Mouse (Mus musculus) MEL (cell line): ENCODE results near the gene Zfp36l1. TPM values are rescaled to one million over a fixed set of nuclear protein-coding genes. Genes with fewer than 3 reads are reported as not detected.

ENCODE experiments used
- DNase-seq: peaks from one replicate; pipeline ENCODE4 v3.0.0; 2011; ENCODE audit warnings: low read depth, low spot score
- H3K27ac ChIP-seq: 2 replicates; pipeline ENCODE4 v1.5.1; 2012; ENCODE audit warnings: low read depth, mild to moderate bottlenecking, control low read depth, low read length, moderate library complexity; ENCODE audit not compliant: control insufficient read depth
- H3K27me3 ChIP-seq, 2 experiments: fragments of 150-350 bp in 1 of 2; sonication (generic) in 1 of 2; 2 replicates each; pipeline ENCODE4 v1.6.1; 2012; ENCODE audit warnings: low read length in 2 of 2, mild to moderate bottlenecking in 2 of 2, improper control_type of control experiment in 1 of 2, moderate library complexity in 1 of 2; ENCODE audit not compliant: insufficient read depth in 2 of 2, control insufficient read depth in 1 of 2
- H3K36me3 ChIP-seq, 2 experiments: 2 replicates each; pipeline ENCODE4 v1.6.1; 2012 to 2014; ENCODE audit warnings: low read length in 2 of 2, improper control_type of control experiment in 1 of 2, inconsistent platforms in 1 of 2, mild to moderate bottlenecking in 1 of 2; ENCODE audit not compliant: insufficient read depth in 2 of 2, control insufficient read depth in 1 of 2
- H3K4me1 ChIP-seq, 2 experiments: fragments of 150-350 bp in 1 of 2; sonication (generic) in 1 of 2; 2 replicates each; pipeline ENCODE4 v1.6.1; 2012; ENCODE audit warnings: low read length in 2 of 2, improper control_type of control experiment in 1 of 2, mild to moderate bottlenecking in 1 of 2; ENCODE audit not compliant: insufficient read depth in 2 of 2, control insufficient read depth in 1 of 2
- H3K4me3 ChIP-seq, 2 experiments: fragments of 150-350 bp in 1 of 2; sonication (generic) in 1 of 2; 2 replicates each; pipeline ENCODE4 v1.5.1; 2012; ENCODE audit warnings: low read depth in 2 of 2, low read length in 2 of 2, mild to moderate bottlenecking in 2 of 2, moderate library complexity in 2 of 2, control low read depth in 1 of 2, improper control_type of control experiment in 1 of 2; ENCODE audit not compliant: control insufficient read depth in 1 of 2, insufficient read depth in 1 of 2
- H3K79me2 ChIP-seq: 2 replicates; pipeline ENCODE4 v1.6.1; 2012; ENCODE audit warnings: mild to moderate bottlenecking, low read length, moderate library complexity; ENCODE audit not compliant: control insufficient read depth, poor library complexity, insufficient read depth
- H3K9ac ChIP-seq: 2 replicates; pipeline ENCODE4 v1.6.1; 2012; ENCODE audit warnings: low read depth, mild to moderate bottlenecking, control low read depth, low read length, moderate library complexity; ENCODE audit not compliant: control insufficient read depth, poor library complexity, severe bottlenecking
- H3K9me3 ChIP-seq: fragments of 150-350 bp; sonication (generic); replicated peaks from 2 replicates; pipeline ENCODE4 v1.6.1; 2012; ENCODE audit warnings: mild to moderate bottlenecking, low read length, improper control_type of control experiment, moderate library complexity; ENCODE audit not compliant: insufficient read depth
- BHLHE40 ChIP-seq: IDR thresholded peaks from 2 replicates; pipeline ENCODE4 v1.6.1; 2012; ENCODE audit warnings: low read depth, mild to moderate bottlenecking, inconsistent platforms, low read length, improper control_type of control experiment, borderline replicate concordance
- CHD1 ChIP-seq: IDR thresholded peaks from 2 replicates; pipeline ENCODE4 v1.6.1; 2012; ENCODE audit warnings: low read depth, mild to moderate bottlenecking, inconsistent platforms, low read length, improper control_type of control experiment
- CTCF ChIP-seq, 3 experiments: IDR thresholded peaks in 2 of 3; conservative IDR thresholded peaks in 1 of 3; 2 replicates each; pipeline ENCODE4 v1.5.1; 2011 to 2012; ENCODE audit warnings: low read length in 3 of 3, low read depth in 2 of 3, mild to moderate bottlenecking in 2 of 3, improper control_type of control experiment in 1 of 3, inconsistent platforms in 1 of 3, mixed read lengths in 1 of 3, moderate library complexity in 1 of 3; ENCODE audit not compliant: control insufficient read depth in 1 of 3, insufficient read depth in 1 of 3, poor library complexity in 1 of 3, severe bottlenecking in 1 of 3
- E2F4 ChIP-seq: IDR thresholded peaks from 2 replicates; pipeline ENCODE4 v1.6.1; 2011; ENCODE audit warnings: low read depth, low read length, improper control_type of control experiment, borderline replicate concordance
- ELF1 ChIP-seq: IDR thresholded peaks from 2 replicates; pipeline ENCODE4 v1.6.1; 2014; ENCODE audit warnings: low read depth, mild to moderate bottlenecking, inconsistent platforms, low read length, improper control_type of control experiment, moderate library complexity
- GABPA ChIP-seq: IDR thresholded peaks from 2 replicates; pipeline ENCODE4 v1.6.1; 2012; ENCODE audit warnings: low read depth, mild to moderate bottlenecking, inconsistent platforms, low read length, improper control_type of control experiment, moderate library complexity
- GATA1 ChIP-seq: IDR thresholded peaks from 2 replicates; pipeline ENCODE4 v1.6.1; 2011; ENCODE audit warnings: low read depth, low read length, improper control_type of control experiment
- HCFC1 ChIP-seq: IDR thresholded peaks from 2 replicates; pipeline ENCODE4 v1.6.1; 2012; ENCODE audit warnings: low read depth, mild to moderate bottlenecking, inconsistent platforms, low read length, improper control_type of control experiment, moderate library complexity
- JUND ChIP-seq: IDR thresholded peaks from 2 replicates; pipeline ENCODE4 v1.6.1; 2011; ENCODE audit warnings: low read depth, mild to moderate bottlenecking, improper control_type of control experiment, low read length
- KAT2A ChIP-seq: conservative IDR thresholded peaks from 2 replicates; pipeline ENCODE4 v1.6.1; 2012; ENCODE audit warnings: low read depth, low read length, improper control_type of control experiment, inconsistent platforms
- MAFK ChIP-seq: IDR thresholded peaks from 2 replicates; pipeline ENCODE4 v1.6.1; 2011; ENCODE audit warnings: low read depth, mild to moderate bottlenecking, low read length, improper control_type of control experiment, borderline replicate concordance
- MAX ChIP-seq: IDR thresholded peaks from 2 replicates; pipeline ENCODE4 v1.6.1; 2011; ENCODE audit warnings: low read length, improper control_type of control experiment
- MEF2A ChIP-seq: IDR thresholded peaks from 2 replicates; pipeline ENCODE4 v1.6.1; 2014; ENCODE audit warnings: low read depth, mild to moderate bottlenecking, inconsistent platforms, low read length, improper control_type of control experiment; ENCODE audit not compliant: poor library complexity, insufficient replicate concordance, severe bottlenecking; ENCODE audit errors: extremely low read depth
- MXI1 ChIP-seq: IDR thresholded peaks from 2 replicates; pipeline ENCODE4 v1.6.1; 2011; ENCODE audit warnings: mild to moderate bottlenecking, low read depth, low read length, improper control_type of control experiment
- MYC ChIP-seq: IDR thresholded peaks from 2 replicates; pipeline ENCODE4 v1.6.1; 2011; ENCODE audit warnings: low read depth, mild to moderate bottlenecking, low read length, improper control_type of control experiment, moderate library complexity
- NELFE ChIP-seq: IDR thresholded peaks from 2 replicates; pipeline ENCODE4 v1.6.1; 2011; ENCODE audit warnings: low read depth, low read length, improper control_type of control experiment
- POLR2A ChIP-seq, 2 experiments: IDR thresholded peaks; 2 replicates each; pipeline ENCODE4 v1.6.1; 2011 to 2012; ENCODE audit warnings: low read length in 2 of 2, mild to moderate bottlenecking in 2 of 2, control low read depth in 1 of 2, improper control_type of control experiment in 1 of 2, low read depth in 1 of 2, moderate library complexity in 1 of 2; ENCODE audit not compliant: control insufficient read depth in 1 of 2, insufficient read depth in 1 of 2, poor library complexity in 1 of 2
- POLR2AphosphoS2 ChIP-seq: IDR thresholded peaks from 2 replicates; pipeline ENCODE4 v1.6.1; 2011; ENCODE audit warnings: low read length, improper control_type of control experiment
- RAD21 ChIP-seq: IDR thresholded peaks from 2 replicates; pipeline ENCODE4 v1.6.1; 2011; ENCODE audit warnings: mild to moderate bottlenecking, low read depth, low read length, improper control_type of control experiment
- SIN3A ChIP-seq: IDR thresholded peaks from 2 replicates; pipeline ENCODE4 v1.6.1; 2012; ENCODE audit warnings: low read length, improper control_type of control experiment, inconsistent platforms
- SMC3 ChIP-seq: IDR thresholded peaks from 2 replicates; pipeline ENCODE4 v1.6.1; 2011; ENCODE audit warnings: low read depth, low read length, improper control_type of control experiment
- TCF12 ChIP-seq: IDR thresholded peaks from 2 replicates; pipeline ENCODE4 v1.6.1; 2014; ENCODE audit warnings: low read depth, mild to moderate bottlenecking, inconsistent platforms, low read length, improper control_type of control experiment, moderate library complexity
- UBTF ChIP-seq: IDR thresholded peaks from 2 replicates; pipeline ENCODE4 v1.6.1; 2012; ENCODE audit warnings: low read depth, mild to moderate bottlenecking, inconsistent platforms, low read length, improper control_type of control experiment, moderate library complexity, borderline replicate concordance; ENCODE audit not compliant: insufficient read depth
- USF1 ChIP-seq: IDR thresholded peaks from 2 replicates; pipeline ENCODE4 v1.6.1; 2014; ENCODE audit warnings: low read depth, mild to moderate bottlenecking, inconsistent platforms, low read length, improper control_type of control experiment, moderate library complexity
- USF2 ChIP-seq, 2 experiments: IDR thresholded peaks; 2 replicates each; pipeline ENCODE4 v1.6.1; 2011 to 2012; ENCODE audit warnings: improper control_type of control experiment in 2 of 2, low read length in 2 of 2, borderline replicate concordance in 1 of 2, inconsistent platforms in 1 of 2, low read depth in 1 of 2, mild to moderate bottlenecking in 1 of 2; ENCODE audit not compliant: insufficient read depth in 1 of 2
- ZC3H11A ChIP-seq: IDR thresholded peaks from 2 replicates; pipeline ENCODE4 v1.6.1; 2012; ENCODE audit warnings: low read depth, mild to moderate bottlenecking, inconsistent platforms, low read length, improper control_type of control experiment
- ZKSCAN1 ChIP-seq: IDR thresholded peaks from 2 replicates; pipeline ENCODE4 v1.6.1; 2012; ENCODE audit warnings: low read depth, mild to moderate bottlenecking, inconsistent platforms, low read length, improper control_type of control experiment, moderate library complexity
- ZNF384 ChIP-seq: IDR thresholded peaks from 2 replicates; pipeline ENCODE4 v1.6.1; 2012; ENCODE audit warnings: low read depth, mild to moderate bottlenecking, inconsistent platforms, low read length, improper control_type of control experiment
- polyA plus RNA-seq, 2 experiments: library from polyadenylated mRNA; stranded (reverse) in 1 of 2; unstranded in 1 of 2; fragments of >175 nt in 1 of 2; fragments of >200 nt in 1 of 2; gene quantifications; 2 replicates each; pipeline versions ENCODE4 v1.2.1 to v1.2.4; 2012; ENCODE audit warnings: low replicate concordance in 2 of 2, low read depth in 1 of 2; ENCODE audit not compliant: insufficient read length in 2 of 2, insufficient read depth in 1 of 2, missing spikeins in 1 of 2
- total RNA-seq: library from RNA; depleted of rRNA; stranded (reverse); fragments of 300-350 nt; gene quantifications from 2 replicates; pipeline ENCODE4 v1.2.3, GENCODE M21; 2012

The Zfp36l1 gene
- total and polyA plus RNA-seq, 3 experiments, result 1.2 to 22.5 TPM; not detected in 1

DNA sequence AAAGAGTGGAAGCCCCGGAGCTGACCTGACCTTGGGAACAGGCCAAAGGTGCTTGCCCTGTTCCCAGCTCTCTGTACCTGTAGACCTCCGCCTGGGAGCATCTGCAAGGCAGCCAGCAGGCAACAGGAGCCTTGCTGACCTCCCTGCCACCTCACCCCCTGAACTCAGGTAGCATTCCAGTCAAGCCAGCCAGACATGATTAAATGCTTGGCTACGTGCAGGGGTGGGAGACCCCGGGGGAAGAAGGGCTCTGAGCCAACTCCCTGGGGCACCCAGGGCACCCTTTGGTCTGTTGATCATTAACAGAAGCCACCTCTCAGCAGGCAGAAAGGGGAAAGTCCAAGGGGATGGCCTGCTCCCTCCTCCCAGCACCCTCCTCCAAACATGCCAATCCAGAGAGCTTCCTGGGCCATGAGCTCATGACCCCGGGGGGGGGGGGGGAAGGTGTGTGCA is 9.3 kb downstream of the Zfp36l1 start:
- Histone ChIP-seq H3K4me3 (no peak overlapping the region), H3K27me3 (peaks cover 8 to 20% of the 10 kb centered on the region in 2 experiments), H3K79me2 (no peaks in the 10 kb centered on the region), H3K4me1 (no peaks in the 10 kb centered on the region), H3K36me3 (no peaks in the 10 kb centered on the region), H3K9ac (no peak overlapping the region), H3K9me3 (no peaks in the 10 kb centered on the region), H3K27ac (no peak overlapping the region)
- TF ChIP-seq UBTF (no peak), TCF12 (no peak), CTCF (IDR thresholded peaks at IDR 0.05 in 2 of 3, conservative IDR thresholded peaks at IDR 0.05 in 1 of 3; ENCODE audit: control insufficient read depth in 1 of 3, insufficient read depth in 1 of 3, low read depth in 2 of 3, low read length in 3 of 3, poor library complexity in 1 of 3, severe bottlenecking in 1 of 3) (no peak), SIN3A (no peak), JUND (no peak), HCFC1 (no peak), MYC (no peak), GATA1 (no peak), ZC3H11A (no peak), MAX (no peak), ZNF384 (no peak), POLR2AphosphoS2 (no peak), POLR2A (IDR thresholded peaks at IDR 0.05; ENCODE audit: control insufficient read depth in 1 of 2, insufficient read depth in 1 of 2, low read depth in 1 of 2, low read length in 2 of 2, poor library complexity in 1 of 2) (no peak), USF1 (no peak), MEF2A (no peak), BHLHE40 (no peak), RAD21 (no peak), ELF1 (no peak), KAT2A (no peak), NELFE (no peak)
- no peak for DNase-seq

DNA sequence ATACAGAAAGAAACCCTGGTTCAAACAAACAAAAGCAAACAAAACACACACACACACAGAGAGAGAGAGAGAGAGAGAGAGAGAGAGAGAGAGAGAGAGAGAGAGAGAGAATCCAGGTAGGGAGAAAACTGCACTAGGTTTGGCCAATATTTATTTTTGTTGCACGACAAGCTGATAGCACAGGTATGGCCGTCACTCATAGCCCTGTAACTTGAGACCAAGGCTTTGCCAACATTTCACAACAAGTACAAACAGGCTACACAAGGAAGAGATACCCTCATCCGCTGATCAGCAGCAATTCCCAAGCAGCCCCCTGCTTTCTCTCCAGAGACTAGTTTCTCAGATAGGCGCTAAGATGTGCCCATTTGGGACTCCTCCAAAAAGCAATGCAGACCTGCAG is 9.7 kb downstream of the Zfp36l1 start:
- no peak overlapping the region for H3K4me3 ChIP-seq

More for the DNA sequence above, 9.7 kb downstream of the Zfp36l1 start:
- DNase-seq, result no peak
- TF ChIP-seq SMC3, result no peak
- TF ChIP-seq CHD1, result no peak
- no peak for TF ChIP-seq MAFK
- TF ChIP-seq MXI1, result no peak
- TF ChIP-seq GATA1, result no peak
- no peak for TF ChIP-seq KAT2A
- no peak for TF ChIP-seq CTCF (IDR thresholded peaks at IDR 0.05 in 2 of 3, conservative IDR thresholded peaks at IDR 0.05 in 1 of 3; ENCODE audit: control insufficient read depth in 1 of 3, insufficient read depth in 1 of 3, low read depth in 2 of 3, low read length in 3 of 3, poor library complexity in 1 of 3, severe bottlenecking in 1 of 3)
- no peak for TF ChIP-seq USF2 (IDR thresholded peaks at IDR 0.05; ENCODE audit: borderline replicate concordance in 1 of 2, insufficient read depth in 1 of 2, low read depth in 1 of 2, low read length in 2 of 2)
- no peak for TF ChIP-seq GABPA
- TF ChIP-seq ZKSCAN1, result no peak
- TF ChIP-seq POLR2AphosphoS2, result no peak
- TF ChIP-seq E2F4, result no peak
- Histone ChIP-seq H3K27me3 (peaks cover 8 to 22% of the 10 kb centered on the region in 2 experiments), H3K9me3 (no peaks in the 10 kb centered on the region), H3K79me2 (no peaks in the 10 kb centered on the region), H3K4me1 (no peaks in the 10 kb centered on the region), H3K36me3 (no peaks in the 10 kb centered on the region), H3K9ac (no peak overlapping the region), H3K27ac (no peak overlapping the region)
